In the genomic region with DNA sequence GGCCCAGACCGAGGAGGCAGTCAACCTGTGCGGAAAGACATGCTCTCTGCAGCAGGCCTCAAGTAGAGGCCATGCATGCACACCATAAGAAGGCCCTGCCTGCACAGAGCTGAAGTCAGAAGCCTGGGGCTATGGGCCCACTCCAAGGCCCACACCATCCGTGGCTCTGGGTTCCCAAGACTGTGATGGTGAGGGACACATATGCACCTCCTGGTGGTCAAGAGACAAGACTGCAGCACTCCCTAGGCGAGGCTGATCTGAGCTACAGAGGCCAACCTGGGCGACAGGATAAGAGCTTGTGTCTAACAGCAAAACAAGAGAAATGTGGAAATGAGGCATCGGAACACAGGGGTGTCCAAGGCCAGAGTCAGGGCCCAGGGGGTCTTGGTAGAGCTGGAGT, we compare ENCODE assay signal across 10 mouse cellular contexts. TPM values are rescaled to one million over a fixed set of nuclear protein-coding genes. Genes with fewer than 3 reads are reported as not detected.
DNase-seq lines count a peak whose midpoint lies in the region; ATAC-seq and TF ChIP-seq lines count a peak whose summit lies in the region.
"Had no signal": no experiment of that assay in that cellular context is flagged by ENCODE, and none has a peak within 500 bp of the region (broad histone marks: within the 10 kb centered on the region; RNA-seq: fewer than 3 reads in every experiment).

No protein-coding gene starts in this region.

- H3K9me3 ChIP-seq in lung, postnatal 0 days (ENCODE audit: low read length): no peaks in the 10 kb centered on the region
- H3K9me3 ChIP-seq: heart, embryonic 13.5 days had no signal

- no peak for TF ChIP-seq EP300 in heart, adult 2 months (IDR thresholded peaks at IDR 0.05; ENCODE audit: insufficient read depth, low read depth, low read length)
- TF ChIP-seq EP300 in lung, postnatal 0 days (IDR thresholded peaks at IDR 0.05): no peak

- H3K9ac ChIP-seq in heart, adult 2 months (ENCODE audit: low read depth, low read length): no peak overlapping the region
- H3K9ac ChIP-seq in lung, postnatal 0 days (replicated peaks; ENCODE audit: low read depth): no peak overlapping the region
- H3K9ac ChIP-seq: heart, embryonic 13.5 days had no signal

- no peaks in the 10 kb centered on the region for H3K36me3 ChIP-seq in heart, adult 2 months (ENCODE audit: control insufficient read depth, insufficient read depth, low read length)
- no peaks in the 10 kb centered on the region for H3K36me3 ChIP-seq in lung, postnatal 0 days (ENCODE audit: insufficient read depth, low read length)

- peak; percentile 44 for TF ChIP-seq CTCF in heart, adult 2 months (IDR thresholded peaks at IDR 0.05)
- TF ChIP-seq CTCF in lung, postnatal 0 days (IDR thresholded peaks at IDR 0.05): peak; percentile 69

- TF ChIP-seq POLR2A in heart, adult 2 months (IDR thresholded peaks at IDR 0.05; ENCODE audit: insufficient read depth, low read depth, low read length): no peak

- no peak for DNase-seq in heart, adult 2 months
- DNase-seq in heart, postnatal 25 days (ENCODE audit: low spot score): no peak
- DNase-seq in 3T3-L1 (ENCODE audit: low read depth, low spot score): peak; percentile 34
- DNase-seq in T-cell, adult 2 months (ENCODE audit: low spot score): peak; percentile 10
- DNase-seq in lung, postnatal 0 days (ENCODE audit: low spot score): no peak
- no peak for DNase-seq in yolk sac, embryonic 10.5 days (ENCODE audit: low spot score)
- no peak for DNase-seq in layer of hippocampus, postnatal 25 days (ENCODE audit: extremely low spot score in 1 of 2, low spot score in 1 of 2)
- no peak for DNase-seq in gastrocnemius, adult 18-20 months (ENCODE audit: low spot score)
- DNase-seq: kidney, adult 9 months had no signal

- no peak overlapping the region for H3K4me2 ChIP-seq in lung, postnatal 0 days (replicated peaks; ENCODE audit: low read depth, low read length)
- H3K4me2 ChIP-seq: heart, embryonic 13.5 days had no signal

- ATAC-seq in lung, postnatal 0 days: no peak

- intact Hi-C loops in heart, adult 2 months (cut with DNase I): no loop called here
- intact Hi-C loops in heart, postnatal 25 days (cut with DNase I): no loop called here

- no peaks in the 10 kb centered on the region; the same call in 1 of the 2 replicates for H3K4me1 ChIP-seq in heart, adult 2 months (ENCODE audit: control insufficient read depth, insufficient read depth, low read length)
- no peaks in the 10 kb centered on the region; the same call in 1 of the 2 replicates for H3K4me1 ChIP-seq in lung, postnatal 0 days (ENCODE audit: insufficient read depth, low read depth, low read length)

- no peaks in the 10 kb centered on the region for H3K27me3 ChIP-seq in heart, adult 2 months (ENCODE audit: control insufficient read depth, insufficient read depth, low read length)
- H3K27me3 ChIP-seq in lung, postnatal 0 days (replicated peaks; ENCODE audit: insufficient read depth, low read length): no peaks in the 10 kb centered on the region
- H3K27me3 ChIP-seq: heart, embryonic 13.5 days had no signal

- no peak overlapping the region for H3K4me3 ChIP-seq in heart, adult 2 months
- no peak overlapping the region for H3K4me3 ChIP-seq in lung, postnatal 0 days (ENCODE audit: low read depth, low read length)
- H3K4me3 ChIP-seq: heart, embryonic 13.5 days had no signal

- no peak overlapping the region for H3K27ac ChIP-seq in heart, adult 2 months
- no peak overlapping the region for H3K27ac ChIP-seq in lung, postnatal 0 days (ENCODE audit: low read length)
- H3K27ac ChIP-seq: heart, embryonic 13.5 days had no signal

- H3K79me2 ChIP-seq in heart, adult 2 months (replicated peaks; ENCODE audit: control insufficient read depth, insufficient read depth, low read length): no peaks in the 10 kb centered on the region

- 70% methylated on average over 6 of the region's 6 CpGs for WGBS in heart, adult 2 months
- 66% methylated on average over 6 of the region's 6 CpGs for WGBS in lung, postnatal 0 days

RNA-seq across cellular contexts. Expression of gene Cars2, which starts 3.5 kb away (rescaled TPM):
- 10 to 100 TPM; 46.5 to 47.7 TPM for total RNA-seq in heart, adult 2 months (2021)
- 49.8 and 66.0 TPM in 2 replicates for polyA plus RNA-seq in heart, adult 2 months (2012; rRNA removed)
- 10 to 100 TPM; 43.5 to 48.1 TPM for total RNA-seq in heart, postnatal 25 days (2021)
- 13.7 and 16.5 TPM in 2 replicates for polyA plus RNA-seq in lung, postnatal 0 days (2015; fragmentation: Nextera tagmentation; extraction: Ambion mirVana)
- 10 to 100 TPM; 21.7 to 24.3 TPM for total RNA-seq in layer of hippocampus, postnatal 25 days (2021)
- 10 to 100 TPM; 13.6 to 15.4 TPM for total RNA-seq in gastrocnemius, adult 18-20 months (2021)

RNA-seq across cellular contexts. Expression of gene Ing1, which starts 8.3 kb away (rescaled TPM):
- 10 to 100 TPM; 19.9 to 26.9 TPM for total RNA-seq in heart, adult 2 months (2021)
- 9.6 and 13.1 TPM in 2 replicates for polyA plus RNA-seq in heart, adult 2 months (2012; rRNA removed)
- 10 to 100 TPM; 22.7 TPM for total RNA-seq in heart, postnatal 25 days (2021)
- 40.9 and 42.5 TPM in 2 replicates for polyA plus RNA-seq in lung, postnatal 0 days (2015; fragmentation: Nextera tagmentation; extraction: Ambion mirVana)
- 10 to 100 TPM; 36.6 to 41.9 TPM for total RNA-seq in layer of hippocampus, postnatal 25 days (2021)
- 10 to 100 TPM; 11.6 to 14.4 TPM for total RNA-seq in gastrocnemius, adult 18-20 months (2021)

RNA-seq across cellular contexts. Expression of gene Naxd, which starts 49.8 kb away (rescaled TPM):
- 10 to 100 TPM; 31.2 to 32.7 TPM for total RNA-seq in heart, adult 2 months (2021)
- 56.9 and 64.1 TPM in 2 replicates for polyA plus RNA-seq in heart, adult 2 months (2012; rRNA removed)
- total RNA-seq in heart, postnatal 25 days (2021): 10 to 100 TPM; 32.7 to 36.8 TPM
- polyA plus RNA-seq in lung, postnatal 0 days (2015; fragmentation: Nextera tagmentation; extraction: Ambion mirVana): 201 and 223 TPM in 2 replicates
- total RNA-seq in layer of hippocampus, postnatal 25 days (2021): 10 to 100 TPM; 60.1 to 64.2 TPM
- 10 to 100 TPM; 25.4 to 26.0 TPM for total RNA-seq in gastrocnemius, adult 18-20 months (2021)

Comparison
In these comparisons a context has a peak if more than half of its experiments do, and no peak if none do; other contexts are left out.
1. DNase-seq: peak in 3T3-L1 (single experiment) and T-cell, adult 2 months (single experiment); none in heart, adult 2 months (0 of 2), heart, postnatal 25 days (single experiment), lung, postnatal 0 days (single experiment), yolk sac, embryonic 10.5 days (single experiment), layer of hippocampus, postnatal 25 days (0 of 2) and gastrocnemius, adult 18-20 months (single experiment).